Mouse (Mus musculus) cerebellum, adult 11 months (tissue): Measurements from ENCODE around the gene Wrap53.
"Not testable (repeated sequence)": the region's sequence is repeated elsewhere in the genome, so short reads cannot be mapped to it uniquely, and the experiment has no call there.

Experiments used
- DNase-seq: peaks from one replicate; pipeline ENCODE4 v3.0.0; 2022

Gene Wrap53

GRCm38 (mm10) chr11:69560896-69561854 lies 18.9 kb downstream of the Wrap53 start:
- DNase-seq, result no peak

- no peak for DNase-seq
Measured at GRCm38 (mm10) chr11:69559851-69560765, 19.9 kb downstream of the Wrap53 start, which contains the start of gene Efnb3. Efnb3 (minus strand) TSS chr11:69560205.

GRCm38 (mm10) chr11:69559183-69559582 lies 20.9 kb downstream of the Wrap53 start:
- no peak for DNase-seq

GRCm38 (mm10) chr11:69558756-69559155 lies 21.3 kb downstream of the Wrap53 start:
- DNase-seq, result no peak

GRCm38 (mm10) chr11:69557381-69557958 lies 22.6 kb downstream of the Wrap53 start:
- no peak for DNase-seq

- DNase-seq, result no peak
Measured at GRCm38 (mm10) chr11:69554539-69555140, 25.4 kb downstream of the Wrap53 start.

GRCm38 (mm10) chr11:69553341-69553721 lies 26.7 kb downstream of the Wrap53 start:
- DNase-seq, result no peak

- DNase-seq, result no peak
Measured at GRCm38 (mm10) chr11:69552622-69553340, 27.3 kb downstream of the Wrap53 start.

GRCm38 (mm10) chr11:69551310-69551709 lies 28.7 kb downstream of the Wrap53 start:
- DNase-seq, result no peak

GRCm38 (mm10) chr11:69549060-69549656 lies 30.9 kb downstream of the Wrap53 start, which contains the start of gene Dnah2:
Dnah2 (minus strand) TSS chr11:69549110.
- DNase-seq, result no peak

GRCm38 (mm10) chr11:69547071-69547470 lies 33.0 kb downstream of the Wrap53 start:
- DNase-seq, result no peak

- peak; percentile 68 for DNase-seq
Measured at GRCm38 (mm10) chr11:69546423-69547053, 33.5 kb downstream of the Wrap53 start.

GRCm38 (mm10) chr11:69545957-69546356 lies 34.1 kb downstream of the Wrap53 start:
- DNase-seq, result no peak

GRCm38 (mm10) chr11:69543598-69543997 lies 36.5 kb downstream of the Wrap53 start:
- DNase-seq, result no peak

- DNase-seq, result not testable (repeated sequence)
Measured at GRCm38 (mm10) chr11:69541741-69542140, 38.3 kb downstream of the Wrap53 start.

- DNase-seq, result no peak
Measured at GRCm38 (mm10) chr11:69540700-69541099, 39.4 kb downstream of the Wrap53 start.

- no peak for DNase-seq
Measured at GRCm38 (mm10) chr11:69534990-69535389, 45.1 kb downstream of the Wrap53 start.

GRCm38 (mm10) chr11:69532480-69533150 lies 47.4 kb downstream of the Wrap53 start:
- no peak for DNase-seq

GRCm38 (mm10) chr11:69530755-69531154 lies 49.3 kb downstream of the Wrap53 start:
- DNase-seq, result not testable (repeated sequence)

GRCm38 (mm10) chr11:69530281-69530680 lies 49.8 kb downstream of the Wrap53 start:
- not testable (repeated sequence) for DNase-seq
